Mouse (Mus musculus) midbrain, embryonic 15.5 days (tissue): ENCODE results near the gene C1s2. TPM values are rescaled to one million over a fixed set of nuclear protein-coding genes. Genes with fewer than 3 reads are reported as not detected.
"Not testable (repeated sequence)": the region's sequence is repeated elsewhere in the genome, so short reads cannot be mapped to it uniquely, and the experiment has no call there.

Experiments used
- ATAC-seq: fragments of 200-750 bp; cut with Nextera tagmentation; replicated peaks from 2 replicates; pipeline ENCODE4 v1.8.0; 2017; ENCODE audit warnings: moderate TSS enrichment
- H3K27ac ChIP-seq: fragments of 300-500 bp; sonication (generic); 2 replicates; pipeline ENCODE4 v1.5.1; 2015; ENCODE audit warnings: mild to moderate bottlenecking, inconsistent platforms
- H3K27me3 ChIP-seq: fragments of 300-500 bp; sonication (generic); replicated peaks from 2 replicates; pipeline ENCODE4 v1.6.1; 2015; ENCODE audit warnings: inconsistent platforms
- H3K36me3 ChIP-seq: fragments of 300-500 bp; sonication (generic); replicated peaks from 2 replicates; pipeline ENCODE4 v1.6.1; 2015; ENCODE audit warnings: inconsistent platforms
- H3K4me1 ChIP-seq: fragments of 300-500 bp; sonication (generic); 2 replicates; pipeline ENCODE4 v1.6.1; 2015; ENCODE audit warnings: inconsistent platforms
- H3K4me2 ChIP-seq: fragments of 300-500 bp; sonication (generic); 2 replicates; pipeline ENCODE4 v1.6.1; 2015; ENCODE audit warnings: inconsistent platforms, mild to moderate bottlenecking, moderate library complexity
- H3K4me3 ChIP-seq: fragments of 300-500 bp; sonication (generic); 2 replicates; pipeline ENCODE4 v1.5.1; 2015; ENCODE audit warnings: mild to moderate bottlenecking, inconsistent platforms
- H3K9ac ChIP-seq: fragments of 300-500 bp; sonication (generic); 2 replicates; pipeline ENCODE4 v1.6.1; 2015; ENCODE audit warnings: mild to moderate bottlenecking, inconsistent platforms
- H3K9me3 ChIP-seq: fragments of 300-500 bp; sonication (generic); 2 replicates; pipeline ENCODE4 v1.6.1; 2016; ENCODE audit warnings: inconsistent platforms
- whole genome bisulfite sequencing: fragments of 180-500 bp; shearing (Covaris S2); methylation state at CpG from one replicate; pipeline ENCODE4 v1.1.7; 2015; ENCODE audit warnings: mixed read lengths; 5-methylcytosine and 5-hydroxymethylcytosine counted together
- polyA plus RNA-seq: library from polyadenylated mRNA; unstranded; fragments of >200 nt; fragmentation: Nextera tagmentation; extraction: Ambion mirVana; gene quantifications from 2 replicates; pipeline ENCODE4 v1.2.1, GENCODE M21; 2015

C1s2 gene
- polyA plus RNA-seq, result 0.13 TPM in 1 of 2 replicates, not detected in the other

- H3K27ac ChIP-seq, ATAC-seq, H3K9me3 ChIP-seq, H3K9ac ChIP-seq, H3K36me3 ChIP-seq, H3K4me1 ChIP-seq, H3K27me3 ChIP-seq, H3K4me2 ChIP-seq, H3K4me3 ChIP-seq: not testable (repeated sequence)
- 85% methylated on average over 2 of the region's 2 CpGs for WGBS
Observed at GRCm38 (mm10) chr6:124635985-124636384, at the start of gene C1s2. Gene C1s2, minus strand, starts transcription at chr6:124636085.

GRCm38 (mm10) chr6:124683591-124684417, 47.9 kb upstream of the C1s2 start:
- Histone ChIP-seq H3K4me2 (no peak overlapping the region), H3K27me3 (no peaks in the 10 kb centered on the region)
- no peak for ATAC-seq

GRCm38 (mm10) chr6:124682291-124682690, 46.4 kb upstream of the C1s2 start:
- not testable (repeated sequence) for H3K9me3 ChIP-seq, H3K27ac ChIP-seq, H3K36me3 ChIP-seq, H3K4me2 ChIP-seq, ATAC-seq, H3K4me1 ChIP-seq, H3K27me3 ChIP-seq, H3K4me3 ChIP-seq, H3K9ac ChIP-seq
- WGBS, result 62% methylated on average over 6 of the region's 6 CpGs

More at GRCm38 (mm10) chr6:124683591-124684417, 47.9 kb upstream of the C1s2 start:
- no peaks in the 10 kb centered on the region for H3K36me3 ChIP-seq
- H3K4me3 ChIP-seq, result no peak overlapping the region
- WGBS, result 89% methylated on average over 14 of the region's 14 CpGs
- H3K9ac ChIP-seq, result no peak overlapping the region
- H3K27ac ChIP-seq, result no peak overlapping the region
- H3K9me3 ChIP-seq, result no peaks in the 10 kb centered on the region
- H3K4me1 ChIP-seq, result no peaks in the 10 kb centered on the region

GRCm38 (mm10) chr6:124679486-124679885, 43.6 kb upstream of the C1s2 start:
- Histone ChIP-seq H3K4me3 (no peak overlapping the region), H3K4me2 (no peak overlapping the region), H3K36me3 (no peaks in the 10 kb centered on the region), H3K27ac (no peak overlapping the region), H3K4me1 (no peaks in the 10 kb centered on the region), H3K9me3 (no peaks in the 10 kb centered on the region), H3K9ac (no peak overlapping the region), H3K27me3 (no peaks in the 10 kb centered on the region)
- ATAC-seq, result no peak
- 97% methylated on average over 3 of the region's 3 CpGs for WGBS

GRCm38 (mm10) chr6:124678769-124679168, 42.9 kb upstream of the C1s2 start:
- WGBS, result 96% methylated on average over 7 of the region's 7 CpGs

GRCm38 (mm10) chr6:124676171-124676570, 40.3 kb upstream of the C1s2 start:
- ATAC-seq, result no peak
- no peaks in the 10 kb centered on the region for H3K4me1 ChIP-seq
- H3K27ac ChIP-seq, result no peak overlapping the region
- H3K4me3 ChIP-seq, result no peak overlapping the region
- H3K9ac ChIP-seq, result no peak overlapping the region
- H3K27me3 ChIP-seq, result no peaks in the 10 kb centered on the region
- H3K9me3 ChIP-seq, result no peaks in the 10 kb centered on the region
- 88% methylated on average over 6 of the region's 6 CpGs for WGBS
- no peak overlapping the region for H3K4me2 ChIP-seq
- H3K36me3 ChIP-seq, result no peaks in the 10 kb centered on the region

More at GRCm38 (mm10) chr6:124678769-124679168, 42.9 kb upstream of the C1s2 start:
- Histone ChIP-seq H3K4me2 (no peak overlapping the region), H3K4me3 (no peak overlapping the region), H3K27ac (no peak overlapping the region), H3K4me1 (no peaks in the 10 kb centered on the region), H3K27me3 (no peaks in the 10 kb centered on the region), H3K36me3 (no peaks in the 10 kb centered on the region), H3K9ac (no peak overlapping the region), H3K9me3 (no peaks in the 10 kb centered on the region)
- ATAC-seq, result no peak

GRCm38 (mm10) chr6:124674591-124674990, 38.7 kb upstream of the C1s2 start:
- H3K36me3 ChIP-seq, result no peaks in the 10 kb centered on the region
- no peak overlapping the region for H3K4me3 ChIP-seq
- H3K9me3 ChIP-seq, result no peaks in the 10 kb centered on the region
- no peaks in the 10 kb centered on the region for H3K27me3 ChIP-seq
- H3K4me1 ChIP-seq, result no peaks in the 10 kb centered on the region
- WGBS, result 95% methylated on average over 7 of the region's 7 CpGs
- no peak overlapping the region for H3K9ac ChIP-seq
- no peak for ATAC-seq
- no peak overlapping the region for H3K27ac ChIP-seq
- H3K4me2 ChIP-seq, result no peak overlapping the region

GRCm38 (mm10) chr6:124673619-124674018, 37.7 kb upstream of the C1s2 start:
- Histone ChIP-seq H3K4me1 (no peaks in the 10 kb centered on the region), H3K27me3 (no peaks in the 10 kb centered on the region), H3K9me3 (no peaks in the 10 kb centered on the region), H3K36me3 (no peaks in the 10 kb centered on the region), H3K27ac (no peak overlapping the region), H3K9ac (no peak overlapping the region), H3K4me2 (no peak overlapping the region), H3K4me3 (no peak overlapping the region)
- ATAC-seq, result no peak
- 94% methylated on average over 9 of the region's 9 CpGs for WGBS

- Histone ChIP-seq H3K4me2 (no peak overlapping the region), H3K4me1 (no peaks in the 10 kb centered on the region), H3K9me3 (no peaks in the 10 kb centered on the region), H3K27me3 (no peaks in the 10 kb centered on the region), H3K27ac (no peak overlapping the region), H3K4me3 (no peak overlapping the region), H3K36me3 (no peaks in the 10 kb centered on the region), H3K9ac (no peak overlapping the region)
- 65% methylated on average over 6 of the region's 6 CpGs for WGBS
- no peak for ATAC-seq
Observed at GRCm38 (mm10) chr6:124672100-124672499, 36.2 kb upstream of the C1s2 start.

- Histone ChIP-seq H3K9ac (no peak overlapping the region), H3K4me1 (no peaks in the 10 kb centered on the region), H3K27me3 (no peaks in the 10 kb centered on the region), H3K9me3 (no peaks in the 10 kb centered on the region), H3K27ac (no peak overlapping the region), H3K4me2 (no peak overlapping the region), H3K4me3 (no peak overlapping the region), H3K36me3 (no peaks in the 10 kb centered on the region)
- ATAC-seq, result no peak
- WGBS, result 94% methylated on average over 7 of the region's 7 CpGs
Observed at GRCm38 (mm10) chr6:124670281-124670900, 34.5 kb upstream of the C1s2 start.

- H3K27me3 ChIP-seq, result no peaks in the 10 kb centered on the region
- no peak for ATAC-seq
- H3K27ac ChIP-seq, result no peak overlapping the region
- H3K9ac ChIP-seq, result no peak overlapping the region
- no peak overlapping the region for H3K4me2 ChIP-seq
- no peak overlapping the region for H3K4me3 ChIP-seq
- H3K9me3 ChIP-seq, result no peaks in the 10 kb centered on the region
- H3K36me3 ChIP-seq, result no peaks in the 10 kb centered on the region
- peaks cover under 1% of the 10 kb centered on the region; the same call in 1 of the 2 replicates for H3K4me1 ChIP-seq
- 93% methylated on average over 11 of the region's 11 CpGs for WGBS
Observed at GRCm38 (mm10) chr6:124669234-124669859, 33.5 kb upstream of the C1s2 start.

GRCm38 (mm10) chr6:124665011-124665410, 29.1 kb upstream of the C1s2 start:
- no peaks in the 10 kb centered on the region for H3K27me3 ChIP-seq
- H3K9ac ChIP-seq, result no peak overlapping the region
- no peak overlapping the region for H3K4me3 ChIP-seq
- H3K9me3 ChIP-seq, result no peaks in the 10 kb centered on the region
- H3K4me1 ChIP-seq, result peaks cover 16% of the 10 kb centered on the region
- no peaks in the 10 kb centered on the region for H3K36me3 ChIP-seq
- ATAC-seq, result no peak
- 95% methylated on average over 10 of the region's 10 CpGs for whole genome bisulfite sequencing
- no peak overlapping the region for H3K27ac ChIP-seq
- H3K4me2 ChIP-seq, result no peak overlapping the region
